Mouse (Mus musculus) intestine, postnatal 0 days (tissue): ENCODE measurements at regions not wholly inside any gene's neighbourhood (a gene's known extent, or its start where the extent isn't known, plus 50 kb on each side); places are given as distances from the start of the nearest gene placed in this dataset.
A peak's percentile ranks its signal among the peaks of the same experiment; 100 is the strongest.

Experiments used
- ATAC-seq: fragments of 200-750 bp; cut with Nextera tagmentation; 2 replicates; pipeline ENCODE4 v1.8.0; 2017; ENCODE audit warnings: mild to moderate bottlenecking, moderate TSS enrichment, moderate library complexity
- H3K27ac ChIP-seq: fragments of 300-500 bp; sonication (generic); 2 replicates; pipeline ENCODE4 v1.5.1; 2014; ENCODE audit warnings: mild to moderate bottlenecking, low read depth, low read length, moderate library complexity
- H3K27me3 ChIP-seq: fragments of 300-500 bp; sonication (generic); replicated peaks from 2 replicates; pipeline ENCODE4 v1.6.1; 2014; ENCODE audit warnings: low read length, mixed read lengths; ENCODE audit not compliant: control insufficient read depth, insufficient read depth
- H3K36me3 ChIP-seq: fragments of 300-500 bp; sonication (generic); 2 replicates; pipeline ENCODE4 v1.6.1; 2014; ENCODE audit warnings: mild to moderate bottlenecking, moderate library complexity; ENCODE audit not compliant: control insufficient read depth, insufficient read depth
- H3K4me1 ChIP-seq: fragments of 300-500 bp; sonication (generic); replicated peaks from 2 replicates; pipeline ENCODE4 v1.6.1; 2014; ENCODE audit warnings: antibody characterized with exemption, low read length, mixed read lengths; ENCODE audit not compliant: control insufficient read depth, insufficient read depth
- H3K4me2 ChIP-seq: fragments of 300-500 bp; sonication (generic); replicated peaks from 2 replicates; pipeline ENCODE4 v1.6.1; 2014; ENCODE audit warnings: low read depth, mild to moderate bottlenecking, moderate library complexity
- H3K4me3 ChIP-seq: fragments of 300-500 bp; sonication (generic); 2 replicates; pipeline ENCODE4 v1.5.1; 2014; ENCODE audit warnings: low read depth, low read length
- H3K9ac ChIP-seq: fragments of 300-500 bp; sonication (generic); 2 replicates; pipeline ENCODE4 v1.6.1; 2014; ENCODE audit warnings: mild to moderate bottlenecking, low read depth, low read length
- H3K9me3 ChIP-seq: fragments of 300-500 bp; sonication (generic); 2 replicates; pipeline ENCODE4 v1.6.1; 2016; ENCODE audit warnings: mixed run types; ENCODE audit not compliant: control insufficient read depth
- CTCF ChIP-seq: sonication (generic); IDR thresholded peaks from 2 replicates; pipeline ENCODE4 v1.5.1; 2016; ENCODE audit warnings: low read depth, mild to moderate bottlenecking, control low read depth, antibody characterized with exemption, moderate library complexity
- WGBS: fragments of 180-500 bp; shearing (Covaris S2); extraction: QIAGEN DNeasy Blood & Tissue Kit; methylation state at CpG from one replicate; pipeline ENCODE4 v1.1.7; 2014; 5-methylcytosine and 5-hydroxymethylcytosine counted together

DNA sequence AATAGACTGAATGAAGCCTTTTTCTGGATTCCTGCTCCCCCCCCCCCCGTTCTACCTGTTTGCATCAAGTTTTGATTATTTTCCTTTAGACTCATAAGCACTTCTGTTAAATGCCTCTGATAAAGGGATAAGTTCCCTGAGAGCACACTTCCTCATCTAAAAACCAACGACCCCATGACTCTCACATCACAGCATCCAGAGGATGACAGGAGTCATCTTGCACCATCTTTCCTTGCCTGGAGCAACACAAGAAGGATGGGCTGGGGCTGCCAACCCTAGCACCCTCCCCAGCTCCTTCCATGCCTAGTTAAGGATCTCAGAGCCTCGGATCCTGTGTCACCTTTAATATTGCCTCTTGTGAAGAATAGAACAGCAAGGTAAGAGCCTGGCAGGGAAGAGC lies 170.0 kb downstream of the Ktn1 start:
- Histone ChIP-seq H3K27ac (no peak overlapping the region), H3K4me1 (no peaks in the 10 kb centered on the region; the same call in 1 of the 2 replicates), H3K27me3 (no peaks in the 10 kb centered on the region), H3K4me2 (no peak overlapping the region), H3K9ac (no peak overlapping the region), H3K36me3 (no peaks in the 10 kb centered on the region), H3K4me3 (no peak overlapping the region), H3K9me3 (no peaks in the 10 kb centered on the region)
- no peak for ATAC-seq
- WGBS, result 80% methylated on average over 3 of the region's 3 CpGs
- TF ChIP-seq CTCF, result no peak

GRCm38 (mm10) chr14:47818641-47819040 lies 170.4 kb downstream of the Ktn1 start:
- Histone ChIP-seq H3K9ac (no peak overlapping the region), H3K4me2 (no peak overlapping the region), H3K36me3 (no peaks in the 10 kb centered on the region), H3K4me3 (no peak overlapping the region), H3K27ac (no peak overlapping the region), H3K9me3 (no peaks in the 10 kb centered on the region), H3K27me3 (no peaks in the 10 kb centered on the region), H3K4me1 (no peaks in the 10 kb centered on the region; the same call in 1 of the 2 replicates)
- no peak for ATAC-seq
- no peak for TF ChIP-seq CTCF
- 63% methylated on average over 3 of the region's 3 CpGs for WGBS

DNA sequence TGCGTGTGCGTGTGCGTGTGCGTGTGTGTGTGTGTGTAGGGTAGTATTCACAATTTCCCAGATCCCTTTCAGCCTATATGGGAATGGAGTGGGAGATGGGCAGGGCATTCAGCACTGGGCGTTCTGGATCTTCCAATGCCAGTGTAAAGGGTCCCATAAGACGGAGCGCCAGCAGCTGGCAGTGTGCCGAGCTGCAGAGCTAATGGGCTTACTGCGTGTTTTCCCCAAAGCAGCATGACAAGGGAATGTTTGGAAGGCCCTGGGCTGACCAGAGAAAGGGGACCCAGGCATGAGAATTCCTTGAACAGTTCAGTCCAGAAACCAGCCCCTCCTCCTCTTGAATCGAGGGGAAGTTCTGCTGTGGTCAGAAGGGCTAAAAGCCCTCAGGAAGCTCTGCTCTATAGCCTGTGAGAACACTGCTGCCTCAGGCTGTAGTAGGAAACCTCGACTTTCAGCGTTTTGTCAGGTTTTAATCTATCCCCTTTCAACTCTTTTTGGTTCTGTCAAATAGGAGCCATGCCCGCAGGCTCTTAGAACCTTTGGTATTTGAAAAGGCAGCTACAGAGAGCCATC lies 172.4 kb downstream of the Ktn1 start:
- H3K36me3 ChIP-seq, result no peaks in the 10 kb centered on the region
- WGBS, result 78% methylated on average over 13 of the region's 13 CpGs
- no peak overlapping the region for H3K9ac ChIP-seq
- H3K4me3 ChIP-seq, result no peak overlapping the region
- ATAC-seq, result no peak
- no peak for TF ChIP-seq CTCF
- no peak overlapping the region for H3K27ac ChIP-seq
- H3K4me1 ChIP-seq, result no peaks in the 10 kb centered on the region; the same call in 1 of the 2 replicates
- H3K27me3 ChIP-seq, result no peaks in the 10 kb centered on the region
- no peak overlapping the region for H3K4me2 ChIP-seq
- H3K9me3 ChIP-seq, result no peaks in the 10 kb centered on the region

- no peak overlapping the region for H3K4me3 ChIP-seq
- no peaks in the 10 kb centered on the region for H3K27me3 ChIP-seq
- H3K36me3 ChIP-seq, result no peaks in the 10 kb centered on the region
- no peak overlapping the region for H3K9ac ChIP-seq
- peak overlapping the region; percentile 40 for H3K4me2 ChIP-seq
- no peaks in the 10 kb centered on the region; the same call in 1 of the 2 replicates for H3K4me1 ChIP-seq
- no peaks in the 10 kb centered on the region for H3K9me3 ChIP-seq
- no peak overlapping the region for H3K27ac ChIP-seq
- WGBS, result 50% methylated on average over 9 of the region's 9 CpGs
- no peak for ATAC-seq
- TF ChIP-seq CTCF, result no peak
Measured at GRCm38 (mm10) chr14:47823182-47823581, 174.9 kb downstream of the Ktn1 start.

GRCm38 (mm10) chr14:47823696-47824095 lies 175.4 kb downstream of the Ktn1 start:
- Histone ChIP-seq H3K27ac (no peak overlapping the region), H3K4me2 (peak overlapping the region; percentile 40), H3K27me3 (no peaks in the 10 kb centered on the region), H3K4me1 (no peaks in the 10 kb centered on the region; the same call in 1 of the 2 replicates), H3K9ac (no peak overlapping the region), H3K4me3 (no peak overlapping the region), H3K36me3 (no peaks in the 10 kb centered on the region), H3K9me3 (no peaks in the 10 kb centered on the region)
- WGBS, result 36% methylated on average over 8 of the region's 8 CpGs
- ATAC-seq, result no peak
- no peak for TF ChIP-seq CTCF

DNA sequence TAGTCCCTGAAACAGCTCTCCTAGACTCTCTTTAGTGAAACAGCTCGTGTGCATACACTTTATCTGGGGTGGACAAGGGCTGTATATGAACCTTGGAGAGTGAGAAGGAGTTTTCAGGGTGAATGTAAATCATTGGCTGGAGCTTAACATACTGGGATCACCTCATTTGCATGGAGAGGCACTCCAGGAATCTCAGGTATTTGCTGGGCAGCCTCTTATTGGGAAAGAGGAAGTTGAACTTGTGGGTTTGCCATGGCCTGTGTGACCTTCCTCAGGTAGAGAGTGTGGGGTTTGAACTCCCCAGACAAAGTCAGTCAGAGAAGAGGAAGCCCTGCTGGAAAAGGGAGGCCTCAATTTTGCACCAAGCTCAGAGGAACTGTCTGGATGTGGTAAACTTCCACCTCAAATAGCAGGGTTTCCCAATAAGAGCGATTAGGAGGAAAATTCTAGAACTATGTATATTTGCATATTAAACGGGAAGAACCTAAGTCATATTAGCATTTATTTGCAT lies 177.3 kb downstream of the Ktn1 start:
- ATAC-seq, result no peak
- 90% methylated on average over 3 of the region's 3 CpGs for WGBS
- no peak for TF ChIP-seq CTCF
- H3K36me3 ChIP-seq, result no peaks in the 10 kb centered on the region
- no peak overlapping the region for H3K4me2 ChIP-seq
- no peaks in the 10 kb centered on the region for H3K27me3 ChIP-seq
- no peak overlapping the region for H3K27ac ChIP-seq
- H3K4me1 ChIP-seq, result no peaks in the 10 kb centered on the region; the same call in 1 of the 2 replicates
- no peaks in the 10 kb centered on the region for H3K9me3 ChIP-seq
- H3K4me3 ChIP-seq, result no peak overlapping the region
- H3K9ac ChIP-seq, result no peak overlapping the region

DNA sequence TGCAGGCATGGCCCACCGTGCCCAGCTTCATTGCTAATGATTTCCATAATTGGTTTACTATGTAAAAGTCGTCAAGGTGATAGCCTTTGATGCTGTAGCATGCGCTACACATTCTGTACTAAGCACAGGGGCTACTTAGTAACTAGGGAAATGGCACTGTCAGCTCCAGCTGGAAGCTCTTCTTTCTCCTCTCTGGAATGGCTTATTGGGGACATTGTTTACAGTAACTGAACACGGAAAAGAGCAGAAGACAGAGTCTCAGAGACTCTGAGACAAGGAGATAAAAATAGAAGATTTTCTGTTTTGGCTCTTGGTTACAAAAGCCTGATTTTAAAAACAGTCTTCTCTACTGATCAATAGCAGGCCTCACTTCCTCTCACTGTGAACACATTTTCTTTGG lies 178.3 kb downstream of the Ktn1 start:
- no peaks in the 10 kb centered on the region for H3K9me3 ChIP-seq
- H3K4me3 ChIP-seq, result no peak overlapping the region
- no peak for ATAC-seq
- no peaks in the 10 kb centered on the region for H3K36me3 ChIP-seq
- no peak for TF ChIP-seq CTCF
- no peak overlapping the region for H3K9ac ChIP-seq
- no peak overlapping the region for H3K4me2 ChIP-seq
- 61% methylated on average over 4 of the region's 4 CpGs for WGBS
- H3K4me1 ChIP-seq, result no peaks in the 10 kb centered on the region; the same call in 1 of the 2 replicates
- no peak overlapping the region for H3K27ac ChIP-seq
- no peaks in the 10 kb centered on the region for H3K27me3 ChIP-seq
